Mouse (Mus musculus): ENCODE data around the gene Gm49380.
"Not testable (repeated sequence)": the region's sequence is repeated elsewhere in the genome, so short reads cannot be mapped to it uniquely, and the experiment has no call there.

The Gm49380 gene

DNA sequence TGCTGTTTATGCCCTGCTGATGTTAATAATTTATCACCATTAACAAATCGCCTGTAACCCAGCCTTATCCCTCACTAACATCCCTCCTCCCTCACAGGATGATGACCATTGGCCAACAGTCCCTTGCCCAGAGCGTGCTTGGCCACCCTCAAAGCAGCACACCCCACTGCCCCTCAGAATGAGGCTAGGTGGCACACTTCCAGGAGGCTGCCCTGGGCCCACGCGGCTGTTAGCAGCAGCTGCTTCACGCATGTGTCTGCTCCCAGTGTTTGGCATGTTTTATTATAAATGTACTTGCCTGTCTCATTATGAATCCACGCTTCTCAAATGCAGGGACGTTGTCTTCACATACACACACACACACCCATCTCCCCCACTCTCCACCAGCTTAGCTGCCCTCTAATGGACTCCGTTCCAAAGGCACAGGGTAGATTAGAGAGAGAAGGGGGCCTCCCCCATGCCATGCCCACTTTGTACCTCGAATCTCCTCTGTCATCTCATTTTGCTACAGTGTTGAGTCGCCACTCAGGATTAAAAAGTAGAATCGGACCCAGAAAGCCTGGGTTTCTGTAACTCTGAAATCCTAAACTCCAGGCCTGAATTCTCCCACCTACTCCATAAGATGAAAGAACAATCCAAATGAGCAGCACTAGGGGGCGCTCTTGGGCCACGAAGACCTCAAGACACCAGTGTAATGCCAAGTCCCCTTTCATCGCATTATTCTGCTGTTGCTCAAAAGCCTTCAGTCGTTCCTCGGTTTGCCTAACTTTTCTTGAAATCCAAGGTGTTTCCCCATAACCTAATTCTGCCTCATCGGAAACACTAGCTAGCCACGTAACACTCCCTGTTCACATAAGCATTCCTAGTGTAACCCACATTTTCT lies 12.5 kb upstream of the Gm49380 start:
- DNase-seq (ENCODE audit: low read depth, low spot score) = peak; percentile 84

DNA sequence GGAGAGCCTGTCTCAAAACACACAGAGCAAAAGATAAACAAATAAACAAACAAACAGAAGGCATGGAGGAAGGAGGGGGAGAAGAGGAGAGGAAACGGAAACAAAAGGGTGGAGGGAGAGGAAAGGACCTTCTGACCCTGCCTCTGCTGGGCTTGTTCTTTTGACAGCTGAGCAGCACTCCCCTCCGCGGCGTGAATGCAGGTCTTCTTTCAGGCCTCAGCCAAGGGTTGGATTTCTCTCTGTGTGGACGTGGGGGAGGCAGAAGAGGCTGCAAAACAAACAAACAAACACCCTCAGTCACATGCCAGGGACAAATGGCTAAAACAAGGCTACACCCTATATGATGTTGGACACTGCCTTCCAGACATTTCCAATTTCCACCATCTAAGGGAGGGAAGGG lies 11.7 kb upstream of the Gm49380 start:
- DNase-seq (ENCODE audit: low read depth, low spot score) = no peak

DNA sequence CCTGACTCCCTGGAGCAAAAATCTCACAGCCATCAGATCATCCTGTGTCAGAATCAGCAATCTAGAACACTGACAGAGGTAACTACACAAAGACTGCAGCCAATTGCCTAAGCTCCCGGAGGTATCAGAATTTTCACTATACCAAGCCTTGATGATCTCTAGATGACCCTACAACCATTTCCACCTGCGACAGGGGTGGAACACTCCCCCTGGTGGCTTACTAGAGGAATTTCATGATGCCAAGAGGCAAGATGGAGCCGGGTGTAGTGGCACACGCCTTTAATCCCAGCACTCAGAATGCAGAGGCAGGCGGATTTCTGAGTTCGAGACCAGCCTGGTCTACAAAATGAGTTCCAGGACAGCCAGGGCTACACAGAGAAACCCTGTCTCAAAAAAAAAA lies 11.0 kb upstream of the Gm49380 start:
- DNase-seq (ENCODE audit: low read depth, low spot score) = no peak

DNA sequence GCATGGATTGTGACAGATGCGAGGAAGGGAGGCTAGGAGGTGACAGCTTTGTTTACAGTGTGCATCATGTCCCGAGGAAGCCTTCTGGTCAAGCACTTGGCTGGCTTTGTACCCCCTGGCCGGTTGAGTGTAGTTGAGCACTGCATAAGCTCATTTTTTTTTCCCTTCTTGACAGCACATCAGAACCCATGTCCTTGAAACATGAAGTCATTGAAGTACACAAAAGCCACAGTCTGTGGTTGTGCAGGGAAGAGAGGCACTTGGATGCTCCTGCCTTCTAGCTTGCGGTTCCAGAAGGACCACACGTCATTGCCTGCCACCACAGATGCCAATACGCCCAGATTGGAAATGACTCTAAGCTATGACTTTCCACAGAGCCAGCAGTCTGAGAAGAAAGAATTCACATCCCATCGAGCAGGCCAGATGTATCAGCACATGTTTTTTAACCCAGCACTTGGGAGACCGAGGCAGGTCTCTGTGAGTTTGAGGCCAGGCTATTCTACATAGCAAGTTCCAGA lies 6.7 kb upstream of the Gm49380 start:
- DNase-seq (ENCODE audit: low read depth, low spot score) = no peak

DNA sequence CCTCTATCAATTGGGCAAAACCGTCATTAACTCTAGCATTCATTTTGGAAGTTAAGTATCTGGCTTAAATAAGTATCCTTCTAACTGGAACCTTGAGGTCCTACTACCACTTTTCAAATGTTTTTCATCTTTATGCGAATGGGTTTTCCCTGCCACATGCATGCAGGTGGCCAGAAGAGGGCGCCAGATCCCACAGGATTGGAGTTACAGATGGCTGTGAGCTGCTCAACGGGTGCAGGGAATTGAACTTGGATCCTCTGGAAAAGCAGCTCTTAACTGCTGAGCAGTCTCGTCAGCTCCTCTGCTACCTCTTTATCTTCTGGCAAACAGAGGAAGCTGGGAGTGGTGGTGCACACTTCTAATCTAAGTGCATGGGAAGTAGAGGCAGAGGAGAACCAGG lies 5.7 kb upstream of the Gm49380 start:
- DNase-seq (ENCODE audit: low read depth, low spot score) = no peak

DNA sequence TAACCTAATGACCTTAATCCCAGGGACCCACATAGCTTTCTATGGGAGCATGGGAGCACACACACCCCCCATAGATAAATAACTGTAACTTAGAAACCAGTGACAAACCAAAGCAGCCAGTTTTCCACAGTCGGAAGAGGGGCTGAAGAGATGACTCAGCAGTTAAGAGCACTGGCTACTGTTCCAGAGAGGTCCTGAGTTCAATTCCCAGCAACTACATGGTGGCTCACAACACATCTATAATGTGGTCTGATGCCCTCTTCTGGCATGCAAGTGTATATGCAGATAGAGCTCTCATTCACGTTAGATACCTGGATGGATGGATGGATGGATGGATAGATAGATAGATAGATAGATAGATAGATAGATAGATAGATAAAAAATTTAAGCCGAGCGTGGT lies 2.9 kb upstream of the Gm49380 start:
- DNase-seq (ENCODE audit: low read depth, low spot score) = no peak

DNA sequence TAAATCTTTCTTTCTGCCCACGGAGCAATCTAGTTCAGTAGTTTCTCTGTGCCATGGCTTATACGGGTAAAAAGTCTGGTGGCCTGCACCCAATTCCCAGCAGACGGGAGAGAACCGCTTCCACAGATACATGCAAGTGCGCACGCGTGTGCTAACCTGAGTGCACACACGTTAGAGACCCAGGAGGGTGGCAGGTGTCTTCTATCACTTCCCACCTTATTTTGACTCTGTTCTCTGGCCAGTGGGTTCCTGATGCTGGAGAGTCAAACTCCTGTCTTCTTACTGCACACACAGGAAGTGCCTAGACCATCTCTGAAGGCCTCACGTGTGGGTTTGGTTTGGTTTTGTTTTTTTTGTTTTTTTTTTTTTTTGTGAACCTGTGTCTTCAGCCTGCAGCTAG lies 2.3 kb upstream of the Gm49380 start:
- DNase-seq (ENCODE audit: low read depth, low spot score) = no peak

DNA sequence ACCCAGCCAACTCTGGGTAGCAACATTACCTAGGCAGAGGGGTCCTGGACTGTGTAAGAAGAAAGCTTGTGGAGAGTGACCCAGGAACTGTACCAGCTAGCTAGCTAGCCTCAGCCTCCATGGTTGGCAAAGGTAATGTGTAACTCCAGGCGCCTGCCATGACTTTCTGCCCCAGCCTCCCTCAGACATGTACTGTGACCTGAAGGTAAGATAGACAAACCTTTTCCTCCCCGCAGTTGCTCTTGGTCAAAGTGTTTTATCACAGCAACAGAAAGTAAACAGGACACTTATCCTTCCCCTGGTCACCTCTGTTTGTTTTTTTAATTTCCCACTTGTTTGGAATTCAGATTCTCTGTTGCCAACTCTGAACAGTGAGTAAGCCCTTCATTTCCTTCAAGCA lies 1.2 kb upstream of the Gm49380 start:
- no peak for DNase-seq (ENCODE audit: low read depth, low spot score)

DNA sequence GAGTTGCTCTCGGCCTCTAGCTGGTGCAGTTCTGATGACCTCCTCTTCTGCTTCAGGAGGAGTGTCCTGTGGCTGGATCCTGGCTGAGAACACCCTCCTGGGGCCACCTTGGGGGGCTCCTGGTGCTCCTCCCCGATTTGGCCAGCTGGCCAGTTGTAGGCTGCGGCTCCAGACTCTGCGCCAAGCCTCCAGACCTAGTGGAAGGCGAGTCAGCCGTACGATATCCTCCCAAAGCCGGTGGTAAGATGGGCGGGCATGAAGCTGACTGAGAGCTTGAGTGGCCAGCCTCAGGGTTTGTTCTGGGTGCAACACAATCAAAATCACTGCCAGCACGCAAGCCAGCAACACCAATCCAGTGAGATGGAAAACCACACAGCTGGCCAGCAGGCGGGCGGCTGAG lies 1.4 kb downstream of the Gm49380 start:
- not testable (repeated sequence) for DNase-seq (ENCODE audit: low read depth, low spot score)

DNA sequence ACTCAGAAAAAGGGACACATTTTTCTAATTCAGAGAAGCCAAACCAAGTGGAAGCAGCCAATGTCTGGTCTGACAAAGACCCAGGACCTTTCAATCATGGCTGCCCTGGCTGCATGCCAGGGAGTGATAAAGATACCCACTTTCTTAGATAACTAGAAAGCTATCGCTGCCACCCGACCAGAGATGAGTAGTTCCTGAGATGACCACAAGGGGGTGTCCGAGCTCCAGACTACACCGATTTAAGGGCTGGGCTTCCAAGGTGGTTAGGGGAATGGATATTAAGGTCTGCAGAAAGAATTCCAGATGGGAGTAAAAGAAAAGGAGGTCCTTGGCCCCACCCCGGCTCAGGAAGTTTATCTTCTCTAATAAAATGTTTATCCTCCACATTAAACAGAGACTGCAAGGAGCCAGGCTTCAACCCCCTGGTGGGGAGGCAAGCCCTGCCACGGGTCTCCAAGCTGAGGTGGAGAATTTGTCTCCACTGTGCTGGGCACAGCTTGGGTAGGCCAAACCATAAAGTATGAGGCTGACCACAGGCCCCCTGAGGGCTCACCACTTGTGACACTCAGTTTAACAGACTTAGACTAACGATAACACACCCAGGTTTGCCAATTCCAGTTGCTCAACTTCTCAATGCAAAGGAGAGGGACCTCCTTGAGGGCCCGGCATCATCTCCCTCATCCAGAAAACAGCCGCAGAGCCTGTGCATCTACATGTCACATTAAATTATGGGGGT lies 3.8 kb downstream of the Gm49380 start:
- peak; percentile 70 for DNase-seq (ENCODE audit: low read depth, low spot score)

DNA sequence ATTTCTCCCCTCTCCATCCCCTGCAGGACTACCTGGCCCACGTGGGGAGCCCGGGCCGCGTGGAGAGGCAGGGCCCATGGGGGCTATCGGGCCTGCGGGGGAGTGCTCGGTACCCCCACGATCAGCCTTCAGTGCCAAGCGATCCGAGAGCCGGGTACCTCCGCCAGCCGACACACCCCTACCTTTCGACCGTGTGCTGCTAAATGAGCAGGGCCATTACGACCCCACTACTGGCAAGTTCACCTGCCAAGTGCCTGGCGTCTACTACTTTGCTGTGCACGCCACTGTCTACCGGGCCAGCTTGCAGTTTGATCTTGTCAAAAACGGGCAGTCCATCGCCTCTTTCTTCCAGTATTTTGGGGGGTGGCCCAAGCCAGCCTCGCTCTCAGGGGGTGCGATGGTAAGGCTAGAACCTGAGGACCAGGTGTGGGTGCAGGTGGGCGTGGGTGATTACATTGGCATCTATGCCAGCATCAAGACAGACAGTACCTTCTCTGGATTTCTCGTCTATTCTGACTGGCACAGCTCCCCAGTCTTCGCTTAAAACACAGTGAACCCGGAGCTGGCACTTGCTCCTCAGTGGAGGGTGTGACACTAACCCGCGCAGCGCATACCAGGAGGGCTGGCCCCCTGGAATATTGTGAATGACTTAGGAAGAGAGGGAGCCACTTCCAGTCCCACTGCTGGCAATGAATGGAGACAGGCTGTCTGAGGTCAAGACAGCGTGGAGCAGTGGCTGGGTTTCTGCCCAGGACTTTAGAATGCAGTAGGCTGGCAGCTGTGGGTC lies 4.8 kb downstream of the Gm49380 start:
- no peak for DNase-seq (ENCODE audit: low read depth, low spot score)

DNA sequence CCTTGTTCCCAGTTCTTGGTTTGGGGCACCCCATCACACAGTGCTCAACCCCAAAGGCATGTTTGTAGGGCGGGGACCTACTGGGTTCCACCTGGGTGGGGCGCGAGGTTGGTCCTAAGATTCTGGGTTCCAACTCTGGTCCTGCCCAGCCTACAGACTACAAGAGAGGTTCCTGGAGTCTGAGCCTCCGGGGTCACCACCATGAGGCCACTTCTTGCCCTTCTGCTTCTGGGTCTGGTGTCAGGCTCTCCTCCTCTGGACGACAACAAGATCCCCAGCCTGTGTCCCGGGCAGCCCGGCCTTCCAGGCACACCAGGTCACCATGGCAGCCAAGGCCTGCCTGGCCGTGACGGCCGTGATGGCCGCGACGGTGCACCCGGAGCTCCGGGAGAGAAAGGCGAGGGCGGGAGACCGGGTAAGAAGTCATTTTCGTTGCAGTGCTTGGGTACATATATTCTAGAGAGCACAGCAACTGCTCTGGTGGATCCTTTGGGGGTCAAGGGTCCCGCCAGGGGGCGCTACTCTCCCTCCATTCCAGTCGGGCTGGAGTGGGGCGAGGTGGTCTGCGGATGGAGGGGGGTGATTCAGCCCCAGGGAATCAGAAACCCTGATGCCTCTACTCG lies 5.6 kb downstream of the Gm49380 start:
- no peak for DNase-seq (ENCODE audit: low read depth, low spot score)

DNA sequence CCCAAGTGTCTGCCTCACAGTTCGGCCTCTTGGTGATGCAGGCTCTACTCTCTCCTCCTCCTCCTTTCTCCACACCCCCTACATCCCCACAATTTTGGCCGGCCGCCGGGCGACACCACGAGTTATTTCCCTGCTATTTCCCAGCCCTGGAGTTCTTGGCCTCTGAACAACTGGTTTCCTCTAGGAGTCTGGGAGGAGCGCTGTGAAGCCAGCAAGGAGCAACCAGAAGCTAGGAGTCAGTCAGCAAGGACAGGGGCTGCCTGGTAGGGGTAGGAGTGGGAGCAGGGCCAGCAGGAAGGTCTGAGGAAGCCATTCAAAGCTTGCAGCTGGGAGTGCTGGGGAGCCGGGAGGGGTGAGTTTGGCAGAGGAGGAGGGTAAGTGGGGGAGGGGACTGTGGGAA lies 6.2 kb downstream of the Gm49380 start, which contains the start of gene C1qtnf5:
Gene C1qtnf5 (plus strand): TSS at position 136 of the 400 bp plus-strand sequence.
- no peak for DNase-seq (ENCODE audit: low read depth, low spot score)

DNA sequence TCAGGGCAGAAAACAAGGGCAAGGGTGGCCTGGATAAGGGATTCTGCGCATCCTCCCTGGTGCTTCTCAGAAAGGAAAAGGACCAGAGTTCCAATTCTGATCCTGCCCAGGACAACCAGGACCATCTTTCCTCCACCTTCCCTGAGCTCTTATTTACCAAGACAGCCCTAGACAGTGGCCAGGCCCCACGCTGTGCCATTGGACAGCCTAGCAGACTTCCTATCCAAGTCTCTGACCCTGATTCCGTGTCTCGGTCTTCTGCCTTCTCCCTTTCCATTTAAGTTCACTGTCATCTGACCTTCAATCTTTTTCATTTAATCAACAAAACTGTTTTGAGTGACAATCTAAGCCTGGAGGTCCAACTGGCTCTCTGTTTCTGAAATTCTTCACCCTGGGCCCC lies 6.7 kb downstream of the Gm49380 start:
- DNase-seq (ENCODE audit: low read depth, low spot score) = no peak

DNA sequence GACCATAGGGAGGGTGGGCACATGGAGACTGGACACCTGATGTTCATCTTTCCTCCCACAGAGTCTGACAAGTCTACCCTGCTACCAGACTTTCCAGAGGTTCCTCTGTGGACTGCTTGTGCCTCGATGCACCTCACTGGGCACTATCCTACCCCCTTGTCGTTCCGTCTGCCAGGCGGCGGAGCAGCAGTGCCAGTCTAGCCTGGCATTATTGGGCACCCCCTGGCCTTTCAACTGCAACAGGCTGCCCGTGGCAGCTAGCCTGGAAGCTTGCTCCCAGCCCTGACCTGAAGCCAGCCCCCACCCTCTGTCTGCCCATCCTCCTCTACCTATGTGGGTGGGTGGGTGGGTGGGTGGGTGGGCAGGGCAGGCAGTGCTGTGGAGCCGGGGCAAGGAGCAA lies 7.1 kb downstream of the Gm49380 start:
- DNase-seq (ENCODE audit: low read depth, low spot score) = no peak

DNA sequence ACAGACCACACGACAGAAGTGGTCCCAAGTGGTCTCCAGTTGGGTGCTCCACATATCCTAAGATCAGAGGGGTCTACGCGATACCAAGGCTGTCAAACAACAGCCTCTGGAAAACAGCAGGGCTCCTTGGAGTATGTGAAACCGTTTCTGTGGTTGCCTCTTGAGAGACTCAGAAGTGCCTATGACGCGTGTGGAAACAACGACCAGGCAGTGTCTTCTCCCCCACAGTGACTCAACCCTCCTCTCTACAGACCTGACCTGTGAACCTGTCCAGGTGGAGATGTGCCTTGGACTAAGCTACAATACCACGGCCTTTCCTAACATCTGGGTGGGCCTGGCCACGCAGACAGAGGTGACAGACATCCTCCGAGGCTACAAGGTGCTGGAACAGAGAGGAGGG lies 7.5 kb downstream of the Gm49380 start:
- DNase-seq (ENCODE audit: low read depth, low spot score) = no peak

DNA sequence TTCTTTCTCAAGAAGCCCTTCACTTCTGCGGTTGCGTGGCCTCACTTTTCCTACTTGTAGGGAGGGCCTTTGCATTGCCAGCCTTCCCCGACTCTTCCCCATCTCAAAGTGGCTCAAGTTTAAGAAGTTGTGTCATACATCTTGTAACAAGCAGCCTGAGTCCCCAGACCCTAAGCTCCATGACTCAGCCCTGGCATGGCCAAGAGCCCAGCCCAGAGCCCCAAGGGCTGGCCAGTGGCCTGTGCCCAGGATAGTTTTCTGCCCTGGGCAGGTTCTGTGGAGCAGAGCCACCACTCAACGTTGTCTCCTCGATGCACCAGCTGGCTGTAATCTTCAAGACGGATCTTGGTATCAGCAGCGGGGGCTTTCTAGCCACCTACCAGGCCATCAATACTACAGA lies 8.4 kb downstream of the Gm49380 start:
- no peak for DNase-seq (ENCODE audit: low read depth, low spot score)

DNA sequence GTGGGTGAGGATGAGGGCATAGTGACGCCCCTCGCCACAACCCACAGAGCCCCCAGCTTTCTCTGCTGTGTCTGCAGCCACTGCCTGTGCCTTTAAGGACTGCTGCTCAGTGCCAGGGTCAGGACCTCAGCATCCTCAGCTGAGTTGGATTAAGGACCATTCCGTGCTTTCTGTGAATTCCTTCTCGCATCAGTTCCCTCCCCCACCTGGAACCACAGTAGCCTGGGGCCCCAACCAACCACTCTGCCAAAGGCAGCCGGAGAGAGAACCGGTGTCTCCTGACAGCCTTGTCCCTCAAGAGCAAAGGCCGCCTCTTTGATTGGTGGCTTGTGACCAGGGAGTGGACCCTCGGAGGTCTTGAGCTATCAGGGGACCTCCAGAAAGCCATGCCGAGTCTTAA lies 11.8 kb downstream of the Gm49380 start, which contains the start of gene Mfrp:
Gene Mfrp (plus strand): TSS at position 240 of the 400 bp plus-strand sequence.
- DNase-seq (ENCODE audit: low read depth, low spot score) = no peak

DNA sequence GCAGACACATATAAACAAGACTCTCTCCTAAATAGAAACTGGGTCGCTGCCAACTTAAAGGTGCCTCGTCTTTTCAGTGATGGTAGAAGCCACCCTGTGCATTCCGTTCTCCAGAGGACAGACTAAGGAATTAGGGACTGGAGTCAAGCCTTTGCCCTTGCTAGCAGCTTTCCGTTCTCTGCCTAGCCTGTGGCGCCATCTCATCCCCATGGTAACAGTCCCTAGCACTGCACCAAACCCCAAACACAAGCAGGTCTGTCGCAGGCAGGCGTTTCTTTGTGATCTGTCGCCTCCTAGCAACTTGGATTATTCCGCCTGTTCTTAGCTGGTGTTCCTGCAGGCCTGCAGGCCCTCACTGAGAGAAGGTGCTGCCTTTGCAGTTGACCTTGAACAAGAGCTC lies 16.8 kb downstream of the Gm49380 start:
- no peak for DNase-seq (ENCODE audit: low read depth, low spot score)

DNA sequence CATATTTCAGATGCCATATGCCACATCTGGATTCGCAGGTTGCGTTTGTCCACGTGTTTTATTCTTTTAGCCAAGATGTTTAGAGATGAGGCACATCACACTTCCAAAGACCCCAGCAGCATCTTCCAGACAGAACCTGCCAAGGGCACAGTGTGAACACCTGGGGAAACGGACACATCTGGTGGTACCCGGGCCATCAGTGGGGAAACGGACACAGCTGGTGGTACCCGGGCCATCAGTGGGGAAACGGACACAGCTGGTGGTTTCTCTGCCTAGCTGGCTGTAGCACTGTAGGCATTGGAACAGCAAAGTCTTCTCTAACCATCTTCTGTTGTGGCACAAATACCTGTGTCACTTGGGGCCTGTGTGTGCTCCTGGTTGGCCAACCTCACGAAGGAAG lies 17.5 kb downstream of the Gm49380 start:
- no peak for DNase-seq (ENCODE audit: low read depth, low spot score)

DNA sequence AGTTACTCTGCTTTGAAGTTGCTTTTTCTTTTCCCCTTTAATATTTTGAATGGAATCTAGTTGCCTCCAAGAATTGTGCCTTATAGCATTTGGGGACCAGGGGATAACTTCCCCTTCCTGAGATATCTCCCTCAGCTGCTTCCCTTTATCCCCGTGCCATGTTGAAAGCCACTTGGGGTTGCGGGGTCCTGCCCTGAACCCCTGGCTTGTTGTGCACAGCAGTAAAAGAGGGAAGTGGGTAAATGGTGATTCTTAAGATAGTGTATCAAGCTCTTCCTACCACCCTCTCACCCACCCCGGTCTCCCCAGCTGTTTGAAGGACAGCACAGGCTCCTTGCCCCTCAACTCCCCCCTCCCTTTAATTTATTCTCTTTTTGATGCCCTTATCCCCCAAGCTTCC lies 18.6 kb downstream of the Gm49380 start:
- no peak for DNase-seq (ENCODE audit: low read depth, low spot score)

All from retina, postnatal 7 days (tissue).